Mouse (Mus musculus) adrenal gland, adult 18-20 months (tissue): ENCODE measurements around the gene Slc39a13. TPM values are rescaled to one million over a fixed set of nuclear protein-coding genes. Genes with fewer than 3 reads are reported as not detected.
A peak's percentile ranks its signal among the peaks of the same experiment; 100 is the strongest.
"Not testable (repeated sequence)": the region's sequence is repeated elsewhere in the genome, so short reads cannot be mapped to it uniquely, and the experiment has no call there.

ENCODE experiments used
- DNase-seq, 2 experiments: peaks; one replicate each; pipeline ENCODE4 v3.0.0; 2021 to 2022; ENCODE audit warnings: low spot score in 2 of 2
- total RNA-seq, 2 experiments: library from RNA; stranded (reverse); gene quantifications; 1 replicate in 1 of 2; 2 replicates in 1 of 2; pipeline ENCODE4 v1.2.3; 2021

Gene Slc39a13
- total RNA-seq, 2 experiments from 2014 or later = 25.1 to 30.4 TPM

- DNase-seq = no peak
Observed at GRCm38 (mm10) chr2:91068162-91068871, 1.9 kb downstream of the Slc39a13 start.

- no peak for DNase-seq
Observed at GRCm38 (mm10) chr2:91066455-91066854, 3.8 kb downstream of the Slc39a13 start.

DNA sequence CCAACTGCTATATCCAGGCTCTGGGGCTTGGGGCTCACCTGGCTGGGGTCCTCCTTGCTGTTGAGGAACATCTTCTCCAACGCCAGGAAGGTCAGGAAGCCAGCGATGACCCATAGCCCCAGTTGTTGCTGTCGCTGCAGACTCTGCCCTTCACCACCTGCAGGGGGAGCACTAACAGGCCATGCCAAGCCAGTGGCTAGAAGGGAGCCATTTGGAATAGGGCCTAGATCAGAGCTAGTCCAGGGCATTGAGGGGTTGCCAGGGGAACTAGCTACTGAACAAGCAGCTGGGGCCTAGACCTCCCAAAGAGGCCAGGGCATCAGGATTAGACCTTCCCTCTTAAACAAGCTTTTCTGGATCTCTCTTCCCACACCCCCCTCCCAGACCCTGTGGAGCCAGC lies 4.7 kb downstream of the Slc39a13 start:
- peak; percentile 51 to 54 for DNase-seq

- DNase-seq = no peak
Observed at GRCm38 (mm10) chr2:91064211-91064610, 6.0 kb downstream of the Slc39a13 start.

- DNase-seq = no peak
Observed at GRCm38 (mm10) chr2:91062779-91063606, 7.2 kb downstream of the Slc39a13 start.

DNA sequence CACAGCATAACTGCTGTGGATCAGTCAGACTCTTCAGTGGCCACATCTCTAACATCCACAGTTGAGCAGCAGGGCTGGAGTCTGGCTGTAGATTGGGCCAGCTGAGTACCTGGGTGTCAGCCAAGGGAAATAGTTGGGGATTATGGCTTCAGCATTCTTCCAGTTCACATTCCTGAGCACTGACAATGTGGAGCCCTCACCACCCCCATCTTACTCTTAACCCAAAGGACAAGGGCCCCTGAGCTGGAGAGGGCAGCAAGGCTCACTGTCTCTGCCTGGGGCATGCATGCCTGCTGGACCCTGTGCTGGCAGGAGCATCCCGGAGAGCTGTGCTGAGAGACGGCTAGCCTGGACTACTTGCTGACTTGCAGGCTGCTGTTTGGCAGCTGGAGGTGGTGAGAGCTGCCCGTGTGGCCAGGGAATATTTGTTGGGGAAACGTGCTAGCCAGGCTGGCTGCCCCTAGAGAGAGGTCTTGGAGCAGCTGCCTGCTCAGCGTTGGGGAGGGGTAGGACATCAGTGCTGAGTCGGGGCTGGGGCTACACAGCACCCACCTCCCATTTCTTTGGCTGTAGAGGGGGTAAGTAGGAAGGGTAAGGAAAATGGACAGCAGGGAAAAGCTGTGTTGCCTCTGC lies 8.3 kb downstream of the Slc39a13 start:
- DNase-seq = no peak

DNA sequence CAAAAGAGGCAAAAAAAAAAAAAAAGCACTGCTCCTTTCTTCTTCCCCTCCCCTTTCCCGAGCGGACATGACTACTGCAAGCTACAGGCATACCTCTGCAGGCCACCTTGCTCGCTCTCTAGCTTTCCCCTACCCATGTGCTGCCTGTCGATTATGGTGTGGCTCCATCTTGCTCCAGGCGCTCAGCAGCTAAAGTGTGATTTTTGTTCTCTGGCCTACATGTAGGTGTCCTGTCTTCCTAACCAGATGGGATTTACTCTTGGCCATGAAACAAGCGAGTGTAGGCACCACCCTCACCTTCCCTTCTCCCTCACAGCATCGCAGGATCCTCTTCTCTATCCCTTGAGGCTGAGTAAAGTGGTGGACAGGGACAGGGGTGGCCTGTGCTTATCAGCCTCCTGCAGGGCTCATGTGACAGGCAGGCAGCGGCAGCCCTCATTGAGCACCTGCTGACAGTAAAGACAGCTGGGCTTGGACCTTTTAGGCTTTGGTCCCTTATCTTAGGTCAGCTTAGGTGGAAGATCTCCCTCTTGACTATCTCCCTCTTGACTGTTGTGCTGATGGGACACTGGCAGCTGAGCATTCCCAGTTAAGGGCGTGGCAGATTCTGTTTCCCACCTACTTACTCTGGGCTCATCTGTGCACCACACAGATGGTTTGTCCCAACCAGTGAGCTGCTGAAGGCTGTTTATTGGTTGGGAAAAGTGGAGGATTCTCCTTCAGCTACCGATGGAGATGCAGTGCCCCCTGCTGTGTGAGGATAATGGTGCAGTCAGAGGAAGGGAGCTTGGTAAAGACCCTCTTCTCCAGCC lies 9.5 kb downstream of the Slc39a13 start:
- DNase-seq = no peak

DNA sequence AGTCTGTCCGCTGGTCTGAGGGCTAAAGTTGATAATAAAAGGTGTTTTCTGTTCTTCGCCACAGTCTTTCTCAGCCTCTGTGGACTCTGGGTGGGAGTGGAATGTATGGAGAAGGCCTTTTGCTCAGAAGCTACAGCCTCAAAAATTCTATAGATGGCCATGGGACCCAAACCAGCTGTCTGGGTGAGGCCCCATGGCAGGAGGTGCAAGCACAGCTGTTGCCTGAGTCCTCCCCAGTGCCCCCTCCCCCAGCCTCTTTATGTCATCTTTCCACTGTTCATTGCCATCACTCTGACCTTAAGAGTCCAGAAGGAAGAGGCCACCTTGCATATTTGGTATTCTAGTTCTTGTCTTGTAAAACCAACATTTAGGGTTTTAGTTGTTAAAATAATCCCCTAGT lies 10.8 kb downstream of the Slc39a13 start:
- DNase-seq = no peak

GRCm38 (mm10) chr2:91058435-91058834 lies 11.8 kb downstream of the Slc39a13 start:
- DNase-seq = no peak

DNA sequence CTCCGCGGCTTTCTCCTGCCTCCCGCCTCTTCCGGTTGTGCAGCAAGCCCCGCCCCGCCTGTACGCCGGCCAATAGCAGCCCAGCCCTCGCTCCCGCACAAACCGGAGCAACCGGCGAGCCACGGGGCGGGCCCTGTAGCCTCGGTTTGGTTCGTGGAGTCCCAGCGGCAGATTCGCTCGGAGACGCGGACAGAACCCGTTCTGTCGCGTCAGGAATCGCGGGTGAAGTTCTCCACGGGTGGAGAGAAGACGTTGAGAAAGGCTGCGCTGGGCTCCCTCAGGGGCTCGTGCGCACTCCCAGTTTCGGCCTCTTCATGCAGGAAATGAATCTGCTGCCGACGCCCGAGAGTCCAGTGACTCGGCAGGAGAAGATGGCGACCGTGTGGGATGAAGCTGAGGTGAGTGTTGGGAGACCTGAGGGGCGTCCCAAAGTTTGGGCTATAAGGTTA lies 16.3 kb downstream of the Slc39a13 start, which contains the start of gene Psmc3:
Psmc3 (plus strand) TSS at position 76 of the 449 bp plus-strand sequence.
- DNase-seq = peak; percentile 94 to 95

DNA sequence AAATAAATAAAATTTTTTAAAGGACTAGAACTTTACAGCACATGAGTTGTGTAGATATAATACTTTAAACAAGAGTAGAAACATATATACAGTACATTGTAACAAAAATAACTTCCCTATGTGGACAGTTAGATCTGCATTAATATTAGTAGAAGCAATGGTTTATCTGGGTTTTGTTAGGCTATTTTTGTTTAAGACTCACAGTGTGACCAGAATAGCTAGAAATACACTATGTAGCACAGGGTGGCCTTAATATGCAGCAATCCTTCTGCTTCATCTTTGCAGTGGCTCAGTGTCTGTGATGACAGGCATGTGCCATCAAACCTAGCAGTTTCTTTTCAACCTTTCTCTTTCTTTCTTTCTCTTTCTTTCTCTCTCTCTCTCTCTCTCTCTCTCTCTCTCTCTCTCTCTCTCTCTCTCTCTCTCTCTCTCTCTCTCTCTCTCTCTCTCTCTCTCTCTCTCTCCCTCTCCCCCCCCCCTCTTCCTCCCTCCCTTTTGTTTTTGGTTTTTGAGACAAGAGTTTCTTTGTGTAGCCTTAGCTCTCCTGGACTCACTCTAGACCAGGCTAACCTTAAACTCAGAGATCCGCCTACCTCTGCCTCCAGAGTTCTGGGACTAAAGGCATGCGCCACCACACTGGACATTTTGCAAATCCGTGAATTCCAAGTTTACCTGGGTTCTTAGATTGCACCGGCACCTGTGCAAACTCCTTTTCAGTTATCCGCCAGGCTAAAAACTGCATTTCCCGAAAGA lies 16.9 kb downstream of the Slc39a13 start:
- no peak for DNase-seq

DNA sequence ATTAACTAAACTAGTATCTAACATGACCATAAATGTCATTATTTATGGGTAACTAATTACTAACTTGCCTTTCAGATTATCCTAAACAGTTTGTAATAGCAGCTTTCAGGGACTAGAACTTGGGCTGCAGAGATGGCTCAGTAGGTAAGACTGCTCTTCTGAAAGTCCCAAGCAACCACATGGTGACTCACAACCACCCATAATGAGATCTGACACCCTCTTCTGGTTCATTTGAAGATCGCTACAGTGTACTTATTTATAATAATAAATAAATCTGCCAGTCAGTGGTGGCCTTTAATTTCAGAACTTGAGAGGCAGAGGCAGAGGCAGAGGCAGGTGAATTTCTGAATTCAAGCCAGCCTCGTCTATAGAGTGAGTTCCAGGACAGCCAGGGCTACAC lies 17.5 kb downstream of the Slc39a13 start:
- DNase-seq = no peak

DNA sequence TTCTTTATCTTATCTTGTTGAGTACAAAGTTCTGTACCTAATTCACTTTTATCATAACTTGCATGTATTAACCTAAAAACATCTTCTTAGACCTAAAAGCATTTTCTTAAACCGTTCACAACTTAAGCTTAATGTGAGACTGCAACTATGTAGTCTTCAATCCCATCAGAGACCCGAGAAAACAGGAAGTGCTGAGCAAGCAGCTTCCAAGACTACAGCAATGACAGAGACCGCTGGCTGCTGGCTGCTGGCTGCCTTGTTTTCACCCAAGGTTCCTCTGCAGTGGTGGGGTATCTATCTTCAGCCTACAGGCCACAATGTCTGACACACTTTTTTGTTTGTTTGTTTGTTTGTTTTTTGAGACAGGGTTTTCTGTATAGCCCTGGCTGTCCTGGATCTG lies 18.3 kb downstream of the Slc39a13 start:
- no peak for DNase-seq

GRCm38 (mm10) chr2:91047359-91047758 lies 22.9 kb downstream of the Slc39a13 start:
- no peak for DNase-seq

GRCm38 (mm10) chr2:91045805-91046204 lies 24.4 kb downstream of the Slc39a13 start:
- not testable (repeated sequence) for DNase-seq

DNA sequence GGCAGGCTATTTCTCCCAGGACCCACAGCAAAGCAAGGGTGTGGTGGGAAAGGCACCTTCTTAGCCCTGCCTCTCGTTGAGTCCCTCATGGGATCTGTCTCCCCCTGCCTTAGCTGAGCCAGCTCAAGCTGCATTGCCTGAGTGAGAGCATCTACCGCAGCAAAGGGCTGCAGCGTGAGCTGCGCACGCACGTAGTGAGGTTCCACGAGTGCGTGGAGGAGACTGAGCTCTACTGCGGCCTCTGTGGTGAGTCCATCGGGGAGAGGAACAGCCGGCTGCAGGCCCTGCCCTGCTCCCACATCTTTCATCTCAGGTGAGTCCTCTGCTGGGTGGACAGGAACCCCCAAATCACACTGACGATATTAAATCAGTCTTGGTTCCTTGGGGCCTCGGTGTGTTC lies 25.5 kb downstream of the Slc39a13 start:
- DNase-seq = no peak

DNA sequence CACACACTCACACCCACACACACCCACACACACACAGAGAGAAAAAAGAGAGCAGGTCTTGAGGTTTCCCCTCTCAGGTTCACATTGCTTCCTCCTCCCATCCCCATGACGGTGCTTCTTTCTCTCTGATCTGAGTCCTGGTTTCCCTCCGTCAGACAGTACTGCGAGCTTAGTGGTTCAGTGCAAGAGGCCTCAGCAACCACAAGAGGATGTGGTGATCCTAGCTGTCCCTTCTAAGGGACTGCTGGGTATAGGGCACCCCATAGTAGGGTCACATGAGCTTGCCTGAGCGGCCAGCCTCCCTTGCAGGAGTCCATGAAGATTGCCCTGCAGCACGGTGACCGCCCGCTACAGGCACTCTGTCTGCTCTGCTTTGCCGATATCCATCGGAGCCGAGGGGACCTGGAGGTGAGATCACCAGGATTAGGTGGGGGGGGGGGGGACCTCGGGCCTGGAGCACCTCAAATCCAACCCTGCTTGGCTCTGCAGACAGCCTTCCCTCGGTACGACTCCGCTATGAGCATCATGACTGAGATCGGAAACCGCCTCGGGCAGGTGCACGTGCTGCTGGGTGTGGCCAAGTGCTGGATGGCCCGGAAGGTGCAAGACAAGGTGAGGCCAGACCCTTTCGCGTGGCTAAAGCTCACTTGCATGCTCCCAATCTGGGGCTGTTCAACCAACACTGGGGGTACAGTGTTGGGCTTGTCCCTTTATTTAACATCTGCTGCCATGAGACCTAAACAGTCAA lies 27.4 kb downstream of the Slc39a13 start:
- no peak for DNase-seq

DNA sequence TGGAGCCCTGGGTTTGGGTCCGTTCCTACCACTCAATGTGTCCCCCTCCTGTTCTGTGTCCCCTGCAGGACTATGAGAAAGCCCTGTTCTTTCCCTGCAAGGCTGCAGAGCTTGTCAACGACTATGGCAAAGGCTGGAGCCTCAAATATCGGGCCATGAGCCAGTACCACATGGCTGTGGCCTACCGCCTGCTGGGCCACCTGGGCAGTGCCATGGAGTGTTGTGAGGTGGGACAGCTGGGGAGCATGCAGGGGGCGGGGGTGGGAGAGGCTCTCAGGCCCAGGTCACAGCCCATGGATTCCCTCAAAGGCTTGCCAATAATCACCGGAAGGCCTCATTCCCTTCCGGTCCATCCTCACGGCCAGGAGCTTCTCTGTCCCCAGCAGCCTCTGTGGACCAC lies 28.4 kb downstream of the Slc39a13 start:
- no peak for DNase-seq

GRCm38 (mm10) chr2:91035385-91035784 lies 34.8 kb downstream of the Slc39a13 start, which contains the start of gene Rapsn:
Gene Rapsn, plus strand, starts transcription at chr2:91035620.
- DNase-seq = peak in 1 of 2 experiments; percentile 36
